Mouse (Mus musculus): ENCODE measurements around the gene Gm20388.

- TF ChIP-seq POLR2A (IDR thresholded peaks at IDR 0.05; ENCODE audit: borderline replicate concordance, extremely low read depth, insufficient read depth, insufficient read length, poor library complexity, severe bottlenecking), result no peak
- TF ChIP-seq CTCF (IDR thresholded peaks at IDR 0.05; ENCODE audit: borderline replicate concordance, extremely low read depth, insufficient read depth, insufficient read length), result peak; percentile 92; the same call in 1 of the 2 replicates
Measured at GRCm38 (mm10) chr8:121547132-121547531, 1636.5 kb downstream of the Gm20388 start.

Data from brain, embryonic 14.5 days (tissue).